Mouse (Mus musculus): ENCODE results near the gene Elp4.

DNA sequence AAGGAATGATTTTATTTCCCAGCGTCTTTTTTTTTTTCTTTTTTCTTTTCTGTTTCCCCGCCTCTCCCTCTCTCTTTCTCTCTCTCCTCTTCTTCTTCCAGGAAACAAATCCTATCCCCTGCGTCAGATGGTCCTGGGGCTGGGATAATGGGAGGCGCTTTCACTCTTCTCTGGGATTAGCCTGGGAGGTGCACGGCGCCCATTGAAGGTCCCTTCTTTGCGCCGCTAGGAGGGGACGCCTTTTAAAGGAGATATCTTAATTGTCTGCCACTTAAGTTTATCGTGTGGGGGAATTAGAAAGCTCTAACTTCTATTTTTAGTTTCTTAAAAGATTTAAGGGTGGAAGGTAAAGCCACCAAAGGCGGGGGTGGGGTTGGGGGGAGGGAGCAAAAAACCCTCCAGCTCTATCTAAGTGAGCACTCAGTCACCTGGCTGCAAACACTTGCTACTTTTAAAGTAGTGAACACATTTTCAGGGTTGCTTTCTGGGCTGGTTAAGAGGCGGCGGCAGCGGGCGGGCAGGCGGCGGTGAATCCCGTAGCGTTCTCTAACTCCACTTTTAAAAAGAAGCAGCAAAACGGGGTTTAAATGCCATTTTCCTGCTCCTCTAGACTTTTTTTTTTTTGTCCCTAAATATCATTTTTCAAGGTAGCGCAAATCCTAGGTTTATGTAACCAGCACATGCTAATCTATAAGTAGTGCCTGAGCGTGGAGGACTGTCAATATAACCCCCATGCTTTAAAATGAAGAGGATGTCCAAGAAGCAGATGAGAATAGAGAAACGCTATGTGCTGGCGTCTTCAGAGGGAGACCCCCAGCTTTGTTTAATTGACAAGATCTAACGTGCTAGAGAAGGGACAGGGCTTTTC, 215.7 kb downstream of the Elp4 start:
- no peak for TF ChIP-seq POLR2AphosphoS2 (IDR thresholded peaks at IDR 0.05; ENCODE audit: insufficient read length, low read depth)
- TF ChIP-seq USF1 (IDR thresholded peaks at IDR 0.05; ENCODE audit: low read depth): no peak
- no peak for TF ChIP-seq POLR2A (IDR thresholded peaks at IDR 0.05; ENCODE audit: insufficient read length, low read depth)
- TF ChIP-seq MYOD1 (IDR thresholded peaks at IDR 0.05; ENCODE audit: control insufficient read depth in 1 of 3, insufficient read length in 2 of 3, low read depth in 2 of 3): no peak
- TF ChIP-seq E2F4 (IDR thresholded peaks at IDR 0.05; ENCODE audit: insufficient read depth): no peak
- no peak for TF ChIP-seq SRF (IDR thresholded peaks at IDR 0.05; ENCODE audit: control insufficient read depth, insufficient read length, low read depth)
- no peak for TF ChIP-seq TCF3 (IDR thresholded peaks at IDR 0.05; ENCODE audit: insufficient read length, low read depth)
- TF ChIP-seq MAX (IDR thresholded peaks at IDR 0.05; ENCODE audit: low read depth): no peak
- TF ChIP-seq TCF12 (IDR thresholded peaks at IDR 0.05; ENCODE audit: insufficient read depth, poor library complexity, severe bottlenecking): no peak
- TF ChIP-seq CEBPB (IDR thresholded peaks at IDR 0.05; ENCODE audit: insufficient read depth, poor library complexity, severe bottlenecking): no peak
- TF ChIP-seq REST (IDR thresholded peaks at IDR 0.05; ENCODE audit: insufficient read depth, insufficient read length): no peak

All from myocyte (in vitro differentiated cells).